In genomic region chr5:113476816-113477215, GRCm38 (mm10) we compare ENCODE assay signal across 14 mouse cellular contexts. TPM values are rescaled to one million over a fixed set of nuclear protein-coding genes. Genes with fewer than 3 reads are reported as not detected.
DNase-seq lines count a peak whose midpoint lies in the region; ATAC-seq lines count a peak whose summit lies in the region.
"Had no signal": no experiment of that assay in that cellular context is flagged by ENCODE, and none has a peak within 500 bp of the region (broad histone marks: within the 10 kb centered on the region; RNA-seq: fewer than 3 reads in every experiment).

No protein-coding gene starts in this region.

- H3K4me3 ChIP-seq in heart, embryonic 12.5 days = no peak overlapping the region
- H3K4me3 ChIP-seq in kidney, embryonic 14.5 days (ENCODE audit: low read length) = no peak overlapping the region
- H3K4me3 ChIP-seq in limb, embryonic 15.5 days = no peak overlapping the region
- H3K4me3 ChIP-seq: limb, embryonic 12.5 days; lung, embryonic 15.5 days; megakaryocyte, embryonic 14.5 days had no signal

- 0 out of 2 replicates have a peak overlapping the region, but pooled peaks have one; percentile 9 for H3K4me2 ChIP-seq in heart, embryonic 12.5 days
- H3K4me2 ChIP-seq in kidney, embryonic 14.5 days (replicated peaks; ENCODE audit: low read depth, low read length) = no peak overlapping the region
- H3K4me2 ChIP-seq in limb, embryonic 15.5 days = no peak overlapping the region
- H3K4me2 ChIP-seq: limb, embryonic 12.5 days; lung, embryonic 15.5 days had no signal

- intact Hi-C loops in heart, postnatal 36 days (cut with DNase I) = no loop called here

- 4% methylated on average over 6 of the region's 6 CpGs for whole genome bisulfite sequencing in heart, embryonic 12.5 days
- 30% methylated on average over 6 of the region's 6 CpGs for WGBS in kidney, embryonic 14.5 days
- 19% methylated on average over 6 of the region's 6 CpGs for WGBS in limb, embryonic 15.5 days

- peak overlapping the region; percentile 42 for H3K27ac ChIP-seq in heart, embryonic 12.5 days (ENCODE audit: poor library complexity, severe bottlenecking)
- H3K27ac ChIP-seq in kidney, embryonic 14.5 days (ENCODE audit: low read depth, low read length) = no peak overlapping the region
- peak overlapping the region; percentile 30; the same call in 1 of the 2 replicates for H3K27ac ChIP-seq in limb, embryonic 15.5 days
- H3K27ac ChIP-seq: limb, embryonic 12.5 days; lung, embryonic 15.5 days had no signal

- ATAC-seq in heart, embryonic 12.5 days (ENCODE audit: insufficient number of reproducible peaks, low FRiP score) = peak; percentile 76; the same call in 1 of the 2 replicates
- no peak for ATAC-seq in kidney, embryonic 14.5 days (ENCODE audit: low FRiP score, low TSS enrichment)
- peak; percentile 64; the same call in 1 of the 2 replicates for ATAC-seq in limb, embryonic 15.5 days (ENCODE audit: insufficient number of reproducible peaks, low FRiP score, low TSS enrichment, low read depth)
- ATAC-seq: inflammation-experienced regulatory T-cells, adult 6 months had no signal

- DNase-seq in heart, postnatal 36 days = no peak
- DNase-seq in kidney, postnatal 10 days = peak; percentile 17
- peak; percentile 47 for DNase-seq in R1 (ENCODE audit: low read depth, low spot score)
- no peak for DNase-seq in neural tube, embryonic 10.5 days (ENCODE audit: extremely low spot score, low spot score)
- no peak for DNase-seq in cerebellum, adult 18-20 months
- DNase-seq: adrenal gland, adult 2 months; cerebellum, adult 8-10 months had no signal

- no peaks in the 10 kb centered on the region for H3K27me3 ChIP-seq in heart, embryonic 12.5 days (replicated peaks)
- no peaks in the 10 kb centered on the region for H3K27me3 ChIP-seq in kidney, embryonic 14.5 days (ENCODE audit: control insufficient read depth, insufficient read depth, low read length)
- H3K27me3 ChIP-seq in limb, embryonic 15.5 days = peaks cover 5% of the 10 kb centered on the region; the same call in 1 of the 2 replicates
- H3K27me3 ChIP-seq: limb, embryonic 12.5 days; lung, embryonic 15.5 days had no signal

- H3K9ac ChIP-seq in heart, embryonic 12.5 days = no peak overlapping the region
- no peak overlapping the region for H3K9ac ChIP-seq in kidney, embryonic 14.5 days (ENCODE audit: low read depth, low read length)
- H3K9ac ChIP-seq in limb, embryonic 15.5 days = no peak overlapping the region
- H3K9ac ChIP-seq: limb, embryonic 12.5 days; lung, embryonic 15.5 days had no signal

- H3K4me1 ChIP-seq in heart, embryonic 12.5 days (replicated peaks) = peaks cover 23% of the 10 kb centered on the region
- H3K4me1 ChIP-seq in kidney, embryonic 14.5 days (ENCODE audit: control insufficient read depth, insufficient read depth, low read length) = peaks cover 13% of the 10 kb centered on the region
- peaks cover 8% of the 10 kb centered on the region for H3K4me1 ChIP-seq in limb, embryonic 15.5 days
- H3K4me1 ChIP-seq: megakaryocyte, embryonic 14.5 days had no signal

- H3K36me3 ChIP-seq in heart, embryonic 12.5 days = no peaks in the 10 kb centered on the region
- H3K36me3 ChIP-seq in kidney, embryonic 14.5 days (ENCODE audit: control insufficient read depth, insufficient read depth, low read length) = no peaks in the 10 kb centered on the region
- no peaks in the 10 kb centered on the region for H3K36me3 ChIP-seq in limb, embryonic 15.5 days
- H3K36me3 ChIP-seq: limb, embryonic 12.5 days; lung, embryonic 15.5 days had no signal

- no peaks in the 10 kb centered on the region for H3K9me3 ChIP-seq in heart, embryonic 12.5 days (replicated peaks)
- no peaks in the 10 kb centered on the region for H3K9me3 ChIP-seq in kidney, embryonic 14.5 days (ENCODE audit: control insufficient read depth, low read length)
- no peaks in the 10 kb centered on the region for H3K9me3 ChIP-seq in limb, embryonic 15.5 days
- H3K9me3 ChIP-seq: lung, embryonic 15.5 days had no signal

RNA-seq across cellular contexts. Expression of gene Wscd2, which starts 13.3 kb away (rescaled TPM):
- 5.4 TPM in 2 replicates for polyA plus RNA-seq in heart, embryonic 12.5 days (2016; fragmentation: Nextera tagmentation; extraction: Ambion mirVana)
- total RNA-seq in heart, postnatal 36 days (2021) = under 1 TPM; 0.28 to 0.49 TPM
- 2.5 and 3.7 TPM in 2 replicates for polyA plus RNA-seq in kidney, embryonic 14.5 days (2014; fragmentation: Nextera tagmentation; extraction: Ambion mirVana)
- polyA plus RNA-seq in limb, embryonic 15.5 days (2015; fragmentation: Nextera tagmentation; extraction: Ambion mirVana) = 9.1 and 11.0 TPM in 2 replicates

Comparison
In these comparisons a context has a peak if more than half of its experiments do, and no peak if none do; other contexts are left out.
1. DNase-seq: peak in kidney, postnatal 10 days (single experiment) and R1 (single experiment); none in heart, postnatal 36 days (0 of 2), neural tube, embryonic 10.5 days (single experiment) and cerebellum, adult 18-20 months (0 of 2).